Mouse (Mus musculus): ENCODE data around the gene Usp39. TPM values are rescaled to one million over a fixed set of nuclear protein-coding genes. Genes with fewer than 3 reads are reported as not detected.

The Usp39 gene
- polyA plus RNA-seq, 1 experiment from 2014 or later = 27.3 TPM

DNA sequence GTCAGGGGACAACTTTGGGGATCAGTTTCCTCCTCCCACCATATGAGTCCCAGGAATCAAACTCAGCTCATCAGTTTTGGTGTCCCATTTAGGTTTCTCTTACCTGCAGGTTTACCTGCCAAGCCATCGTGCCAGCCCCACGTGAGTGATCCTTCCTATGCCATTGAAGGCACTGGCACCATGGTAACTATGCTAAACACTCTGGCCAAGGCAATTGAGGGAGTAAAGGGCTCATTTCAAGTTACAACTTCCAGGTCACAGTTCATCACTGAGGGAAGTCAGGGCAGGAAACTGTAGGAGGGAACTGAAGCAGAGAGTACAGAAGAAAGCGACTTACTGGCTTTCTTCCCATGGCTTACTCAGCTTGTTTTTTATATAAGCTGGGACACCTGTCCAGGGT is 21.3 kb upstream of the Usp39 start:
- Histone ChIP-seq H3K9ac (ENCODE audit: low read length) (no peak overlapping the region), H3K27ac (ENCODE audit: low read length) (no peak overlapping the region), H3K4me2 (ENCODE audit: low read depth, low read length) (no peak overlapping the region), H3K9me3 (replicated peaks; ENCODE audit: control insufficient read depth, low read length) (no peaks in the 10 kb centered on the region), H3K36me3 (ENCODE audit: control insufficient read depth, insufficient read depth) (0 out of 2 replicates have a peak, but pooled peaks cover 2% of the 10 kb centered on the region), H3K4me3 (ENCODE audit: low read length) (no peak overlapping the region), H3K27me3 (ENCODE audit: control insufficient read depth, insufficient read depth, low read length) (no peaks in the 10 kb centered on the region), H3K4me1 (ENCODE audit: control insufficient read depth, insufficient read depth, low read length) (peaks cover 14% of the 10 kb centered on the region)
- ATAC-seq (replicated peaks; ENCODE audit: extremely low read depth, insufficient read depth, low FRiP score) = no peak
- 64% methylated on average over 3 of the region's 3 CpGs for WGBS

GRCm38 (mm10) chr6:72364985-72365384 is 20.0 kb upstream of the Usp39 start:
- H3K4me3 ChIP-seq (ENCODE audit: low read length) = no peak overlapping the region
- peaks cover 17% of the 10 kb centered on the region for H3K4me1 ChIP-seq (ENCODE audit: control insufficient read depth, insufficient read depth, low read length)
- 0 out of 2 replicates have a peak, but pooled peaks cover 2% of the 10 kb centered on the region for H3K36me3 ChIP-seq (ENCODE audit: control insufficient read depth, insufficient read depth)
- no peaks in the 10 kb centered on the region for H3K27me3 ChIP-seq (ENCODE audit: control insufficient read depth, insufficient read depth, low read length)
- no peak overlapping the region for H3K27ac ChIP-seq (ENCODE audit: low read length)
- H3K9me3 ChIP-seq (replicated peaks; ENCODE audit: control insufficient read depth, low read length) = no peaks in the 10 kb centered on the region
- H3K9ac ChIP-seq (ENCODE audit: low read length) = no peak overlapping the region
- 67% methylated on average over 6 of the region's 6 CpGs for WGBS
- ATAC-seq (replicated peaks; ENCODE audit: extremely low read depth, insufficient read depth, low FRiP score) = no peak
- H3K4me2 ChIP-seq (ENCODE audit: low read depth, low read length) = no peak overlapping the region

- no peak for ATAC-seq (replicated peaks; ENCODE audit: extremely low read depth, insufficient read depth, low FRiP score)
- WGBS = 40% methylated on average over 7 of the region's 7 CpGs
- no peak overlapping the region for H3K9ac ChIP-seq (ENCODE audit: low read length)
- peaks cover 17% of the 10 kb centered on the region for H3K4me1 ChIP-seq (ENCODE audit: control insufficient read depth, insufficient read depth, low read length)
- H3K4me3 ChIP-seq (ENCODE audit: low read length) = no peak overlapping the region
- H3K9me3 ChIP-seq (replicated peaks; ENCODE audit: control insufficient read depth, low read length) = no peaks in the 10 kb centered on the region
- no peak overlapping the region for H3K27ac ChIP-seq (ENCODE audit: low read length)
- H3K27me3 ChIP-seq (ENCODE audit: control insufficient read depth, insufficient read depth, low read length) = no peaks in the 10 kb centered on the region
- peaks cover 7% of the 10 kb centered on the region; the same call in 1 of the 2 replicates for H3K36me3 ChIP-seq (ENCODE audit: control insufficient read depth, insufficient read depth)
- H3K4me2 ChIP-seq (ENCODE audit: low read depth, low read length) = no peak overlapping the region
Observed at GRCm38 (mm10) chr6:72364009-72364408, 19.0 kb upstream of the Usp39 start.

GRCm38 (mm10) chr6:72362132-72363028 is 17.4 kb upstream of the Usp39 start:
- peak overlapping the region; percentile 90 for H3K4me2 ChIP-seq (ENCODE audit: low read depth, low read length)
- WGBS = under 1% methylated on average over 42 of the region's 42 CpGs
- peak; percentile 97 for ATAC-seq (replicated peaks; ENCODE audit: extremely low read depth, insufficient read depth, low FRiP score)
- H3K27me3 ChIP-seq (ENCODE audit: control insufficient read depth, insufficient read depth, low read length) = no peaks in the 10 kb centered on the region
- H3K4me1 ChIP-seq (ENCODE audit: control insufficient read depth, insufficient read depth, low read length) = peaks cover 17% of the 10 kb centered on the region
- H3K9me3 ChIP-seq (replicated peaks; ENCODE audit: control insufficient read depth, low read length) = no peaks in the 10 kb centered on the region
- peak overlapping the region; percentile 87 for H3K27ac ChIP-seq (ENCODE audit: low read length)
- H3K36me3 ChIP-seq (ENCODE audit: control insufficient read depth, insufficient read depth) = peaks cover 10% of the 10 kb centered on the region; the same call in 1 of the 2 replicates
- H3K4me3 ChIP-seq (ENCODE audit: low read length) = peak overlapping the region; percentile 94
- H3K9ac ChIP-seq (ENCODE audit: low read length) = peak overlapping the region; percentile 85

DNA sequence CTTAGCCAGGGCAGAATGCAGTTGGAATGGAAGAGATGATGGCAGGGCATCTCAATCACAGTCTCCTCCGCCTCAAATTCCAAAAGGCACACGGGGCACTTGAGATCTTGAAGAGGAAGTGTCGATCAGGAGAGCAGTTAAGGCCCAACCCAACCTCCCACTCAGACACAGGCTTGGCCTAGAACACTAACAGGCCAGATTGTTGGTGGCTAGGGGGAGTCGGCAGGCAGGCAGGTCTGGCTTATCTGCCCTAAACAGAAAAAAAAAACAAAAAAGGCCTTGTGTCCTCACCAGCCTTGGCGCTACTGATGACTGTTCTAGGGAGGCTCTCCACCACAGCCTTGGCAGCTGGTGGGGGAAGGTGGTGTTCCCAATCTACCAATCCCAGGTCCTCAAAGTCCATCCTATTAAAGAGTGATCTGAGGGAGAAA is 16.2 kb upstream of the Usp39 start:
- peak overlapping the region; percentile 85 for H3K9ac ChIP-seq (ENCODE audit: low read length)

GRCm38 (mm10) chr6:72360599-72360935 is 15.6 kb upstream of the Usp39 start:
- peaks cover 10% of the 10 kb centered on the region; the same call in 1 of the 2 replicates for H3K36me3 ChIP-seq (ENCODE audit: control insufficient read depth, insufficient read depth)
- no peak overlapping the region for H3K4me2 ChIP-seq (ENCODE audit: low read depth, low read length)
- H3K4me3 ChIP-seq (ENCODE audit: low read length) = no peak overlapping the region
- H3K27ac ChIP-seq (ENCODE audit: low read length) = no peak overlapping the region
- WGBS = 68% methylated on average over 7 of the region's 7 CpGs
- no peak overlapping the region for H3K9ac ChIP-seq (ENCODE audit: low read length)
- H3K4me1 ChIP-seq (ENCODE audit: control insufficient read depth, insufficient read depth, low read length) = peaks cover 20% of the 10 kb centered on the region
- no peaks in the 10 kb centered on the region for H3K9me3 ChIP-seq (replicated peaks; ENCODE audit: control insufficient read depth, low read length)
- ATAC-seq (replicated peaks; ENCODE audit: extremely low read depth, insufficient read depth, low FRiP score) = no peak
- H3K27me3 ChIP-seq (ENCODE audit: control insufficient read depth, insufficient read depth, low read length) = no peaks in the 10 kb centered on the region

More for the DNA sequence above, 16.2 kb upstream of the Usp39 start:
- no peak for ATAC-seq (replicated peaks; ENCODE audit: extremely low read depth, insufficient read depth, low FRiP score)
- Histone ChIP-seq H3K4me3 (ENCODE audit: low read length) (peak overlapping the region; percentile 94), H3K9me3 (replicated peaks; ENCODE audit: control insufficient read depth, low read length) (no peaks in the 10 kb centered on the region), H3K36me3 (ENCODE audit: control insufficient read depth, insufficient read depth) (peaks cover 10% of the 10 kb centered on the region; the same call in 1 of the 2 replicates), H3K4me2 (ENCODE audit: low read depth, low read length) (peak overlapping the region; percentile 90), H3K27me3 (ENCODE audit: control insufficient read depth, insufficient read depth, low read length) (no peaks in the 10 kb centered on the region), H3K27ac (ENCODE audit: low read length) (no peak overlapping the region), H3K4me1 (ENCODE audit: control insufficient read depth, insufficient read depth, low read length) (peaks cover 18% of the 10 kb centered on the region)
- WGBS = 19% methylated on average over 5 of the region's 5 CpGs

- WGBS = 75% methylated on average over 11 of the region's 11 CpGs
- Histone ChIP-seq H3K9ac (ENCODE audit: low read length) (no peak overlapping the region), H3K4me2 (ENCODE audit: low read depth, low read length) (no peak overlapping the region)
Observed at GRCm38 (mm10) chr6:72359891-72360598, 15.1 kb upstream of the Usp39 start.

GRCm38 (mm10) chr6:72359343-72359742 is 14.4 kb upstream of the Usp39 start:
- Histone ChIP-seq H3K36me3 (ENCODE audit: control insufficient read depth, insufficient read depth) (peaks cover 10% of the 10 kb centered on the region; the same call in 1 of the 2 replicates), H3K27ac (ENCODE audit: low read length) (no peak overlapping the region), H3K9me3 (replicated peaks; ENCODE audit: control insufficient read depth, low read length) (no peaks in the 10 kb centered on the region), H3K27me3 (ENCODE audit: control insufficient read depth, insufficient read depth, low read length) (no peaks in the 10 kb centered on the region), H3K4me3 (ENCODE audit: low read length) (no peak overlapping the region), H3K4me2 (ENCODE audit: low read depth, low read length) (no peak overlapping the region), H3K9ac (ENCODE audit: low read length) (no peak overlapping the region), H3K4me1 (ENCODE audit: control insufficient read depth, insufficient read depth, low read length) (peaks cover 26% of the 10 kb centered on the region)
- 71% methylated on average over 2 of the region's 2 CpGs for WGBS
- ATAC-seq (replicated peaks; ENCODE audit: extremely low read depth, insufficient read depth, low FRiP score) = no peak

More at GRCm38 (mm10) chr6:72359891-72360598, 15.1 kb upstream of the Usp39 start:
- peaks cover 20% of the 10 kb centered on the region for H3K4me1 ChIP-seq (ENCODE audit: control insufficient read depth, insufficient read depth, low read length)
- H3K27ac ChIP-seq (ENCODE audit: low read length) = no peak overlapping the region
- ATAC-seq (replicated peaks; ENCODE audit: extremely low read depth, insufficient read depth, low FRiP score) = no peak
- H3K36me3 ChIP-seq (ENCODE audit: control insufficient read depth, insufficient read depth) = peaks cover 10% of the 10 kb centered on the region; the same call in 1 of the 2 replicates
- H3K9me3 ChIP-seq (replicated peaks; ENCODE audit: control insufficient read depth, low read length) = no peaks in the 10 kb centered on the region
- no peaks in the 10 kb centered on the region for H3K27me3 ChIP-seq (ENCODE audit: control insufficient read depth, insufficient read depth, low read length)
- no peak overlapping the region for H3K4me3 ChIP-seq (ENCODE audit: low read length)
